Mouse (Mus musculus): Measurements from ENCODE around the gene Chad.

- no peak for TF ChIP-seq ZC3H11A (IDR thresholded peaks at IDR 0.05; ENCODE audit: borderline replicate concordance, low read depth, low read length)
- no peak for TF ChIP-seq ZNF384 (IDR thresholded peaks at IDR 0.05; ENCODE audit: low read depth, low read length)
- no peak for TF ChIP-seq CHD2 (IDR thresholded peaks at IDR 0.05; ENCODE audit: low read depth, low read length)
- TF ChIP-seq MAFK (IDR thresholded peaks at IDR 0.05; ENCODE audit: insufficient read depth, low read depth, low read length), result no peak
These were observed at the start of gene Chad for GRCm38 (mm10) chr11:94564437-94565150.

Data from ES-E14 (cell line).